Mouse (Mus musculus): ENCODE measurements at regions not wholly inside any gene's neighbourhood (a gene's known extent, or its start where the extent isn't known, plus 50 kb on each side); places are given as distances from the start of the nearest gene placed in this dataset.

GRCm38 (mm10) chr13:6178362-6179070 lies 317.2 kb downstream of the Klf6 start:
- TF ChIP-seq POLR2A (IDR thresholded peaks at IDR 0.05; ENCODE audit: insufficient read depth, low read depth, low read length) = no peak
- no peak for TF ChIP-seq CTCF (IDR thresholded peaks at IDR 0.05)

Data from heart, adult 2 months (tissue).